Mouse (Mus musculus) gastrocnemius, postnatal 14 days (tissue): ENCODE data around the gene Gm2030. TPM values are rescaled to one million over a fixed set of nuclear protein-coding genes. Genes with fewer than 3 reads are reported as not detected.
"Not testable (repeated sequence)": the region's sequence is repeated elsewhere in the genome, so short reads cannot be mapped to it uniquely, and the experiment has no call there.

Experiments used
- DNase-seq: peaks from one replicate; pipeline ENCODE4 v3.0.0; 2021; ENCODE audit warnings: mixed read lengths
- intact Hi-C: fragments of 180-260 bp; cut with DNase I; formaldehyde crosslinking; loops from one replicate; pipeline ENCODE4 v1.15.1; 2025; ENCODE audit warnings: low total_unique reads
- long read RNA-seq, 2 experiments: library from polyadenylated mRNA; stranded (forward); transcript quantifications; one replicate each; pipeline ENCODE4 v2.0.0; 2021
- total RNA-seq, 2 experiments: library from RNA; stranded (reverse); gene quantifications; 2 replicates each; pipeline ENCODE4 v1.2.3; 2021

The Gm2030 gene
- not detected for total RNA-seq
- long read RNA-seq, experiment 1: 0 reads
- long read RNA-seq, experiment 2: 0 reads

DNA sequence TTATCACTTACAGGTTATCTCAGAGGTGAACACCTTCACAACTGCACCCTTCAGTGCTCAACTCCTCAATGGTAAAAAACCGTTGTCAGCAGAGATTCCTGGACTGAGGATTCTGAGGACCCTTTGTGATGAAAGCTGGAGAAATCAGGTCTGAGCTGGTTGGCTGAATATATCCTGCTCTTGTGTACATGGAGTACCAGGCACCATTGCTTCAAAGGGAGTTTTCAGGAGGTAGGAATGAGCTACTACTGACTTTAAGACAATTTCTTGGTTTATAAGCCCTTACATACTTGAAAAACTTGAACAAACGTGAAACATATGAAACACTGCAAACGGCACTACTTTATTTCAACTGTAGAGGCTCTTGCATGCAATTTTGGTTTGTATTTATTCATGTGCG lies at the start of gene Gm2030:
TSS of gene Gm2030 (minus strand) at position 101 of the 400 bp plus-strand sequence.
- intact Hi-C loops, DNase-seq: not testable (repeated sequence)

Other genes with a start within 250 kb of the Gm2030 start
- gene Gm2012, start 78.7 kb downstream of the Gm2030 start, total RNA-seq: not detected
- not detected for gene Slx, start 235.5 kb upstream of the Gm2030 start, total RNA-seq